Mouse (Mus musculus) hematopoietic stem cell, adult 5-6 weeks (primary cell): Measurements from ENCODE around the gene Nploc4. TPM values are rescaled to one million over a fixed set of nuclear protein-coding genes. Genes with fewer than 3 reads are reported as not detected.

Experiments used
- total RNA-seq: library from RNA; stranded (forward); fragments of 172-1452, 232-1000 nt; gene quantifications from 2 replicates; pipeline ENCODE4 v1.2.3, GENCODE M21; 2017

The Nploc4 gene
- total RNA-seq, 1 experiment from 2014 or later, result 43.1 TPM

Other genes with a start within 250 kb of the Nploc4 start
- 6.8 and 9.4 TPM in 2 replicates for gene Bahcc1, start 204.8 kb downstream of the Nploc4 start, total RNA-seq
- gene Actg1, start 89.2 kb downstream of the Nploc4 start, total RNA-seq, result 814 and 932 TPM in 2 replicates
- 0.15 TPM in 1 of 2 replicates, not detected in the other for gene Fscn2, start 76.2 kb downstream of the Nploc4 start, total RNA-seq
- gene Faap100, start 58.9 kb downstream of the Nploc4 start, total RNA-seq, result 9.9 and 20.1 TPM in 2 replicates
- not detected in 2 replicates for gene Tspan10, start 4.9 kb upstream of the Nploc4 start, total RNA-seq
- not detected in 2 replicates for gene Pde6g, start 15.8 kb upstream of the Nploc4 start, total RNA-seq
- gene Oxld1, start 20.4 kb upstream of the Nploc4 start, total RNA-seq, result 10.2 and 12.0 TPM in 2 replicates
- 58.3 and 96.4 TPM in 2 replicates for gene Ccdc137, start 20.4 kb upstream of the Nploc4 start, total RNA-seq
- gene Arl16, start 29.9 kb upstream of the Nploc4 start, total RNA-seq, result 12.8 and 24.0 TPM in 2 replicates
- 63.4 and 112 TPM in 2 replicates for gene Mrpl12, start 46.9 kb upstream of the Nploc4 start, total RNA-seq
- 10.8 and 11.4 TPM in 2 replicates for gene Slc25a10, start 54.1 kb upstream of the Nploc4 start, total RNA-seq
- not detected in 2 replicates for gene Gcgr, start 93.0 kb upstream of the Nploc4 start, total RNA-seq
- 11.6 and 21.4 TPM in 2 replicates for gene Mcrip1, start 112.0 kb upstream of the Nploc4 start, total RNA-seq
- not detected in 2 replicates for gene Ppp1r27, start 113.4 kb upstream of the Nploc4 start, total RNA-seq
- gene P4hb, start 135.5 kb upstream of the Nploc4 start, total RNA-seq, result 384 and 534 TPM in 2 replicates
- 110 and 120 TPM in 2 replicates for gene Arhgdia, start 143.9 kb upstream of the Nploc4 start, total RNA-seq
- gene Alyref, start 160.7 kb upstream of the Nploc4 start, total RNA-seq, result 110 and 227 TPM in 2 replicates
- gene Anapc11, start 160.7 kb upstream of the Nploc4 start, total RNA-seq, result 18.1 and 32.6 TPM in 2 replicates
- gene Npb, start 170.8 kb upstream of the Nploc4 start, total RNA-seq, result not detected in 2 replicates
- gene Pcyt2, start 180.2 kb upstream of the Nploc4 start, total RNA-seq, result 38.6 and 41.7 TPM in 2 replicates
- 52.4 and 56.7 TPM in 2 replicates for gene Sirt7, start 187.5 kb upstream of the Nploc4 start, total RNA-seq
- gene Mafg, start 195.9 kb upstream of the Nploc4 start, total RNA-seq, result 18.1 and 33.2 TPM in 2 replicates
- 0.88 and 2.1 TPM in 2 replicates for gene Pycr1, start 206.1 kb upstream of the Nploc4 start, total RNA-seq
- gene Myadml2, start 210.4 kb upstream of the Nploc4 start, total RNA-seq, result 0.94 TPM in 1 of 2 replicates, not detected in the other
- not detected in 2 replicates for gene Notum, start 223.5 kb upstream of the Nploc4 start, total RNA-seq
- gene Aspscr1, start 235.3 kb upstream of the Nploc4 start, total RNA-seq, result 37.1 and 48.8 TPM in 2 replicates